ENCODE assay signal across 8 mouse cellular contexts in the genomic region with DNA sequence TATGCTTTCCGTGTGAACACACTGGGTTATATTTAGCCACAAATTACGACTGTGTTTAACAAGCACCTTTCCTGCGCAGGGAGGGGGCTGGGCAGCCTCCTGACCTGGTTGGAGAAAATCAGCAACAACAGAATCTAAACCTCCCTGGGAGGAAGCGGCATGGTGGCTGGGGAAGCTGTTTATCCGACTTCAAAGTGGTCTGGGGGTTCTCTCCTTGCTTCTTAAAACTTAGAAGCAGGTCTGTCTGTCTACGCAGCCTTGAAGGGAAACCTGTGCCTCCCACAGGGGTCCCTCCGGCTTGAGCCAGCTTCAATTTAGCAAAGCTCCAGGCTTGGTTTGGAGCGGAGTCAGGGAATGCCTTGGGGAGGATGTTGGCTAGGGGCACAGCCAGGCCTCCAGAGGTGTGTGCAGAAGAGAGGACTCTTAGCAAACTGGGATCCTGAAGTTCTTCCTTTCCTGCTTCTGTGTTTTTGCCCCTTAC. TPM values are rescaled to one million over a fixed set of nuclear protein-coding genes. Genes with fewer than 3 reads are reported as not detected.
DNase-seq lines count a peak whose midpoint lies in the region; ATAC-seq and TF ChIP-seq lines count a peak whose summit lies in the region.

No protein-coding gene starts in this region.

- no peak overlapping the region for H3K9ac ChIP-seq in liver, postnatal 0 days (replicated peaks)
- H3K9ac ChIP-seq in forebrain, embryonic 13.5 days, result peak overlapping the region; percentile 51
- no peak overlapping the region for H3K9ac ChIP-seq in hindbrain, embryonic 15.5 days
- H3K9ac ChIP-seq in midbrain, embryonic 12.5 days (replicated peaks), result peak overlapping the region; percentile 99

- H3K27me3 ChIP-seq in liver, postnatal 0 days (ENCODE audit: insufficient read depth, low read length), result peaks cover 21% of the 10 kb centered on the region
- H3K27me3 ChIP-seq in forebrain, embryonic 13.5 days, result peaks cover 8% of the 10 kb centered on the region; the same call in 1 of the 2 replicates
- H3K27me3 ChIP-seq in hindbrain, embryonic 15.5 days, result no peaks in the 10 kb centered on the region
- H3K27me3 ChIP-seq in midbrain, embryonic 12.5 days, result peaks cover 6% of the 10 kb centered on the region; the same call in 1 of the 2 replicates

- H3K4me2 ChIP-seq in liver, postnatal 0 days (ENCODE audit: low read depth, low read length), result no peak overlapping the region
- H3K4me2 ChIP-seq in forebrain, embryonic 13.5 days, result peak overlapping the region; percentile 97
- peak overlapping the region; percentile 21; the same call in 1 of the 2 replicates for H3K4me2 ChIP-seq in hindbrain, embryonic 15.5 days
- peak overlapping the region; percentile 97 for H3K4me2 ChIP-seq in midbrain, embryonic 12.5 days (replicated peaks)

- no peaks in the 10 kb centered on the region for H3K9me3 ChIP-seq in liver, postnatal 0 days (ENCODE audit: low read length)
- no peaks in the 10 kb centered on the region for H3K9me3 ChIP-seq in forebrain, embryonic 13.5 days (replicated peaks)
- H3K9me3 ChIP-seq in hindbrain, embryonic 15.5 days, result no peaks in the 10 kb centered on the region
- H3K9me3 ChIP-seq in midbrain, embryonic 12.5 days, result no peaks in the 10 kb centered on the region

- peak; percentile 21 for DNase-seq in liver
- DNase-seq in liver, postnatal 0 days, result no peak
- no peak for DNase-seq in B cell, adult 2 months
- DNase-seq in left cerebral cortex, adult 11 months (ENCODE audit: low spot score), result no peak

- ATAC-seq in liver, postnatal 0 days, result no peak
- ATAC-seq in forebrain, embryonic 13.5 days, result no peak
- no peak for ATAC-seq in hindbrain, embryonic 15.5 days (ENCODE audit: low FRiP score, low read depth)
- no peak for ATAC-seq in midbrain, embryonic 12.5 days (ENCODE audit: low FRiP score, low read depth)
- ATAC-seq in megakaryocyte-erythroid progenitor cell, adult 5-6 weeks (replicated peaks; ENCODE audit: low FRiP score, low TSS enrichment, poor library complexity, severe bottlenecking), result no peak

- H3K36me3 ChIP-seq in liver, postnatal 0 days (replicated peaks; ENCODE audit: insufficient read depth, low read length), result no peaks in the 10 kb centered on the region
- H3K36me3 ChIP-seq in forebrain, embryonic 13.5 days (ENCODE audit: poor library complexity, severe bottlenecking), result 0 out of 2 replicates have a peak, but pooled peaks cover 5% of the 10 kb centered on the region
- H3K36me3 ChIP-seq in hindbrain, embryonic 15.5 days, result no peaks in the 10 kb centered on the region
- no peaks in the 10 kb centered on the region for H3K36me3 ChIP-seq in midbrain, embryonic 12.5 days

- no peak for TF ChIP-seq CTCF in liver, postnatal 0 days (IDR thresholded peaks at IDR 0.05; ENCODE audit: low read depth)

- no peak for TF ChIP-seq EP300 in liver, postnatal 0 days (IDR thresholded peaks at IDR 0.05; ENCODE audit: low read depth)

- H3K4me3 ChIP-seq in liver, postnatal 0 days (ENCODE audit: low read depth, low read length), result no peak overlapping the region
- H3K4me3 ChIP-seq in forebrain, embryonic 13.5 days, result 0 out of 2 replicates have a peak overlapping the region, but pooled peaks have one; percentile 94
- no peak overlapping the region for H3K4me3 ChIP-seq in hindbrain, embryonic 15.5 days
- peak overlapping the region; percentile 97; the same call in 1 of the 2 replicates for H3K4me3 ChIP-seq in midbrain, embryonic 12.5 days

- H3K4me1 ChIP-seq in liver, postnatal 0 days (ENCODE audit: insufficient read depth), result peaks cover 57% of the 10 kb centered on the region
- peaks cover 73% of the 10 kb centered on the region for H3K4me1 ChIP-seq in forebrain, embryonic 13.5 days
- peaks cover 81% of the 10 kb centered on the region for H3K4me1 ChIP-seq in hindbrain, embryonic 15.5 days (replicated peaks)
- peaks cover 76% of the 10 kb centered on the region for H3K4me1 ChIP-seq in midbrain, embryonic 12.5 days

- no peak overlapping the region for H3K27ac ChIP-seq in liver, postnatal 0 days (ENCODE audit: low read depth)
- peak overlapping the region; percentile 49; the same call in 1 of the 2 replicates for H3K27ac ChIP-seq in forebrain, embryonic 13.5 days
- H3K27ac ChIP-seq in hindbrain, embryonic 15.5 days (replicated peaks), result peak overlapping the region; percentile 95
- peak overlapping the region; percentile 77 for H3K27ac ChIP-seq in midbrain, embryonic 12.5 days (replicated peaks)

- 42% methylated on average over 8 of the region's 8 CpGs for WGBS in liver, postnatal 0 days (ENCODE audit: insufficient replicate concordance)
- WGBS in forebrain, embryonic 13.5 days, result 28% methylated on average over 8 of the region's 8 CpGs
- 38% methylated on average over 8 of the region's 8 CpGs for WGBS in hindbrain, embryonic 15.5 days
- WGBS in midbrain, embryonic 12.5 days, result 13% methylated on average over 8 of the region's 8 CpGs

RNA-seq across cellular contexts. Expression of a gene that starts 5.1 kb away (rescaled TPM):
- polyA plus RNA-seq in liver, postnatal 0 days (2015; fragmentation: Nextera tagmentation; extraction: Ambion mirVana), result 1.1 and 1.2 TPM in 2 replicates
- polyA plus RNA-seq in forebrain, embryonic 13.5 days (2015; fragmentation: Nextera tagmentation; extraction: Ambion mirVana), result 17.2 TPM in 2 replicates
- polyA plus RNA-seq in hindbrain, embryonic 15.5 days (2015; fragmentation: Nextera tagmentation; extraction: Ambion mirVana), result 11.5 and 12.5 TPM in 2 replicates
- polyA plus RNA-seq in midbrain, embryonic 12.5 days (2016; fragmentation: Nextera tagmentation; extraction: Ambion mirVana), result 25.1 and 26.1 TPM in 2 replicates
- 25.6 and 30.1 TPM in 2 replicates for total RNA-seq in megakaryocyte-erythroid progenitor cell, adult 5-6 weeks (2014; fragmentation: Nextera tagmentation)
- 6.7 and 7.0 TPM in 2 replicates for total RNA-seq in megakaryocyte-erythroid progenitor cell, adult 5-6 weeks (2017)

Comparison
In these comparisons a context has a peak if more than half of its experiments do, and no peak if none do; other contexts are left out.
1. H3K4me3 ChIP-seq: peak in forebrain, embryonic 13.5 days (single experiment) and midbrain, embryonic 12.5 days (single experiment); none in liver, postnatal 0 days (single experiment) and hindbrain, embryonic 15.5 days (single experiment).
2. H3K9ac ChIP-seq: peak in forebrain, embryonic 13.5 days (single experiment) and midbrain, embryonic 12.5 days (single experiment); none in liver, postnatal 0 days (single experiment) and hindbrain, embryonic 15.5 days (single experiment).